Mouse (Mus musculus) ES-E14 (cell line): ENCODE measurements around the gene Pex11b.

Experiments
- HCFC1 ChIP-seq: IDR thresholded peaks from 2 replicates; pipeline ENCODE4 v1.6.1; 2012; ENCODE audit warnings: low read length, inconsistent platforms, borderline replicate concordance; ENCODE audit not compliant: insufficient read depth
- MAFK ChIP-seq: IDR thresholded peaks from 2 replicates; pipeline ENCODE4 v1.6.1; 2014; ENCODE audit warnings: mild to moderate bottlenecking, low read depth, low read length, inconsistent platforms; ENCODE audit not compliant: insufficient read depth
- ZC3H11A ChIP-seq: IDR thresholded peaks from 2 replicates; pipeline ENCODE4 v1.6.1; 2012; ENCODE audit warnings: low read depth, mild to moderate bottlenecking, inconsistent platforms, low read length, borderline replicate concordance

DNA sequence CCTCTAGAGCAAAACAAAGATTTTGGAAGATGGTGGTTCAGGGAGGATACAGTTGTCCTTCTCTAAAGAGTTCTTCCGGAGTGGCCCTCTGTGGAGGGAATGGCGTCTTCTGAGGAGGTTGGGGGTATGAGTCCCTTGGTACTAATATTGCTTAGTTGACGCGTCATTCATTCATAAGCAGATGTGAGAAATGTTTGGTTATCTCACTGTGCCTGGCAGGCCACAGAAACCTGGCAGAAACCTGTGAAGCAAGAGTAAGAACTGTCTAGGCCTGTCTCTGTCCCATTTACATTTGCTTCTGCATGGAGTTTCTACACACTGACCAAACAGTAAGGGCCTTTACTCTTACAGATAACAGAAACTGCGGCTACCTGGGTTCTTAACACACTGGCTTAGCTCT, 36.3 kb downstream of the Pex11b start:
- TF ChIP-seq MAFK (no peak), HCFC1 (no peak), ZC3H11A (no peak)
